Mouse (Mus musculus): Measurements from ENCODE around the gene Gm49387. TPM values are rescaled to one million over a fixed set of nuclear protein-coding genes. Genes with fewer than 3 reads are reported as not detected.
"Not testable (repeated sequence)": the region's sequence is repeated elsewhere in the genome, so short reads cannot be mapped to it uniquely, and the experiment has no call there.

Gm49387 gene
- total RNA-seq, 1 experiment from 2014 or later = not detected

GRCm38 (mm10) chr14:31644931-31645547 is 4.4 kb upstream of the Gm49387 start:
- ATAC-seq (ENCODE audit: extremely low read depth, insufficient number of reproducible peaks, low FRiP score, poor library complexity, severe bottlenecking) = no peak

GRCm38 (mm10) chr14:31644183-31644830 is 3.6 kb upstream of the Gm49387 start:
- ATAC-seq (ENCODE audit: extremely low read depth, insufficient number of reproducible peaks, low FRiP score, poor library complexity, severe bottlenecking) = no peak

GRCm38 (mm10) chr14:31641506-31642155 is 953 bp upstream of the Gm49387 start:
- no peak for ATAC-seq (ENCODE audit: extremely low read depth, insufficient number of reproducible peaks, low FRiP score, poor library complexity, severe bottlenecking)

- peak; percentile 96 for ATAC-seq (ENCODE audit: extremely low read depth, insufficient number of reproducible peaks, low FRiP score, poor library complexity, severe bottlenecking)
These were observed 320 bp upstream of the Gm49387 start, which contains the start of the genes Btd and Hacl1 for GRCm38 (mm10) chr14:31640890-31641505. Gene Btd (plus strand): TSS chr14:31641028. Gene Hacl1 (minus strand): TSS chr14:31641286.

- no peak for ATAC-seq (ENCODE audit: extremely low read depth, insufficient number of reproducible peaks, low FRiP score, poor library complexity, severe bottlenecking)
These were observed 10.0 kb downstream of the Gm49387 start for GRCm38 (mm10) chr14:31630677-31631076.

- ATAC-seq (ENCODE audit: extremely low read depth, insufficient number of reproducible peaks, low FRiP score, poor library complexity, severe bottlenecking) = no peak
These were observed 17.9 kb downstream of the Gm49387 start for GRCm38 (mm10) chr14:31622748-31623147.

GRCm38 (mm10) chr14:31620591-31621223 is 20.0 kb downstream of the Gm49387 start:
- no peak for ATAC-seq (ENCODE audit: extremely low read depth, insufficient number of reproducible peaks, low FRiP score, poor library complexity, severe bottlenecking)

GRCm38 (mm10) chr14:31617997-31618396 is 22.7 kb downstream of the Gm49387 start:
- ATAC-seq (ENCODE audit: extremely low read depth, insufficient number of reproducible peaks, low FRiP score, poor library complexity, severe bottlenecking) = no peak

- no peak for ATAC-seq (ENCODE audit: extremely low read depth, insufficient number of reproducible peaks, low FRiP score, poor library complexity, severe bottlenecking)
These were observed 23.5 kb downstream of the Gm49387 start for GRCm38 (mm10) chr14:31617204-31617603.

- ATAC-seq (ENCODE audit: extremely low read depth, insufficient number of reproducible peaks, low FRiP score, poor library complexity, severe bottlenecking) = no peak
These were observed 27.0 kb downstream of the Gm49387 start for GRCm38 (mm10) chr14:31613671-31614070.

GRCm38 (mm10) chr14:31611986-31612385 is 28.7 kb downstream of the Gm49387 start:
- ATAC-seq (ENCODE audit: extremely low read depth, insufficient number of reproducible peaks, low FRiP score, poor library complexity, severe bottlenecking) = no peak

GRCm38 (mm10) chr14:31605514-31605913 is 35.2 kb downstream of the Gm49387 start:
- no peak for ATAC-seq (ENCODE audit: extremely low read depth, insufficient number of reproducible peaks, low FRiP score, poor library complexity, severe bottlenecking)

- no peak for ATAC-seq (ENCODE audit: extremely low read depth, insufficient number of reproducible peaks, low FRiP score, poor library complexity, severe bottlenecking)
These were observed 35.8 kb downstream of the Gm49387 start for GRCm38 (mm10) chr14:31604916-31605315.

GRCm38 (mm10) chr14:31602616-31602979 is 38.1 kb downstream of the Gm49387 start:
- not testable (repeated sequence) for ATAC-seq (ENCODE audit: extremely low read depth, insufficient number of reproducible peaks, low FRiP score, poor library complexity, severe bottlenecking)

- ATAC-seq (ENCODE audit: extremely low read depth, insufficient number of reproducible peaks, low FRiP score, poor library complexity, severe bottlenecking) = no peak
These were observed 38.6 kb downstream of the Gm49387 start for GRCm38 (mm10) chr14:31601908-31602615.

GRCm38 (mm10) chr14:31597446-31597845 is 43.2 kb downstream of the Gm49387 start:
- ATAC-seq (ENCODE audit: extremely low read depth, insufficient number of reproducible peaks, low FRiP score, poor library complexity, severe bottlenecking) = no peak

GRCm38 (mm10) chr14:31596408-31596807 is 44.3 kb downstream of the Gm49387 start:
- ATAC-seq (ENCODE audit: extremely low read depth, insufficient number of reproducible peaks, low FRiP score, poor library complexity, severe bottlenecking) = no peak

- no peak for ATAC-seq (ENCODE audit: extremely low read depth, insufficient number of reproducible peaks, low FRiP score, poor library complexity, severe bottlenecking)
These were observed 46.0 kb downstream of the Gm49387 start for GRCm38 (mm10) chr14:31594693-31595092.

- ATAC-seq (ENCODE audit: extremely low read depth, insufficient number of reproducible peaks, low FRiP score, poor library complexity, severe bottlenecking) = no peak
These were observed 47.6 kb downstream of the Gm49387 start for GRCm38 (mm10) chr14:31593036-31593435.
